Mouse (Mus musculus): ENCODE measurements around the gene Serpinb8.

Gene Serpinb8

GRCm38 (mm10) chr1:107642457-107643118, 52.8 kb downstream of the Serpinb8 start:
- DNase-seq (ENCODE audit: low read depth, low spot score), result no peak

DNA sequence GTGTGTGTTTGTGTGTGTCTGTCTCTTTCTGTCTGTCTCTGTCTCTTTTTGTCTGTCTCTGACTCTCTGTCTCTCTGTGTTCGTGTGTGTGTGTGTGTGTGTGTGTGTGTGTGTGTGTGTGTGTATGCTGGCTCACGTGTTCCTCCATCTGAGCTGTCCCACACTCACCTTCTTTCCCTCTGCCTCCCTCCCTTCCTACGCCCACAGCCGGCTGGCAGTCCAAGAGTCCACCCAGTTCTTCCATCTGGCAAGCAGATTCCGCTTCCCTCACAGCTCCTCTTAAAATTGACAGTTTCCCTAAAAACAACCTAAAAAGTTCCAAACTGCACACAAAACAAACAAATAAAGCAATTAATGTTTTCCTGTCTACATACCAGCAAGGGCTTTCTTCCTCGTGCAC, 55.3 kb downstream of the Serpinb8 start:
- no peak for DNase-seq (ENCODE audit: low read depth, low spot score)

DNA sequence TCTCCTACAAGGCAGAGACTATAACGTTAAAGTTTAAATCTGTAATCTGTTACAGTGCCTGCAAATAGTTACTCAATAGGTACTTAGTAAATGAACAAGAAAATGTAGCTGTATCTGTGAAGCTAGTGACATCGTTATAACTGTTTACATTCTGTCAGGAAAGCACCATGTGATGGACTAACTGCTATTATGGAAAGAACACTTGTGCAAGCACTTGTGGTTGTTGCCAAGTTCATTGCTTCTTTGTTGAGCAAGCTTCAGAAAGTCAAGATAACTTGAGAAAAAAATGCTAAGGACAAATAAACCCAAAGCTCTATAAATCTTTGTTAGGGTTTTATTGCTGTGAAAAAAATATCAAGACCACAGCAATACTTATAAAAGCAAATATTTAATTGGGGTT, 67.9 kb downstream of the Serpinb8 start:
- DNase-seq (ENCODE audit: low read depth, low spot score), result no peak
